Mouse (Mus musculus) thymus, adult 2 months (tissue): Measurements from ENCODE around the gene Tppp3. TPM values are rescaled to one million over a fixed set of nuclear protein-coding genes. Genes with fewer than 3 reads are reported as not detected.

ENCODE experiments used
- DNase-seq: peaks from one replicate; pipeline ENCODE4 v3.0.0; 2021
- H3K27ac ChIP-seq: fragments of 200-500 bp; 2 replicates; pipeline ENCODE4 v1.5.1; 2012; ENCODE audit warnings: low read length, control low read depth; ENCODE audit not compliant: control insufficient read depth, insufficient read depth
- H3K27me3 ChIP-seq: fragments of 200-500 bp; 2 replicates; pipeline ENCODE4 v1.6.1; 2012; ENCODE audit warnings: mild to moderate bottlenecking, low read length, moderate library complexity, mixed read lengths; ENCODE audit not compliant: control insufficient read depth, insufficient read depth
- H3K36me3 ChIP-seq: fragments of 200-500 bp; 2 replicates; pipeline ENCODE4 v1.6.1; 2012; ENCODE audit warnings: mild to moderate bottlenecking, low read length, moderate library complexity; ENCODE audit not compliant: control insufficient read depth, insufficient read depth
- H3K4me1 ChIP-seq: fragments of 200-500 bp; replicated peaks from 2 replicates; pipeline ENCODE4 v1.6.1; 2012; ENCODE audit warnings: low read length; ENCODE audit not compliant: control insufficient read depth, insufficient read depth
- H3K4me3 ChIP-seq: fragments of 200-500 bp; 2 replicates; pipeline ENCODE4 v1.5.1; 2012; ENCODE audit warnings: mild to moderate bottlenecking, low read length, control low read depth, moderate library complexity; ENCODE audit not compliant: control insufficient read depth, insufficient read depth
- CTCF ChIP-seq: fragments of 200-500 bp; IDR thresholded peaks from 2 replicates; pipeline ENCODE4 v1.5.1; 2012; ENCODE audit warnings: mild to moderate bottlenecking, control low read depth, low read length, moderate library complexity, borderline replicate concordance; ENCODE audit not compliant: control insufficient read depth, poor library complexity, insufficient read depth; ENCODE audit errors: extremely low read depth
- POLR2A ChIP-seq: fragments of 200-500 bp; IDR thresholded peaks from 2 replicates; pipeline ENCODE4 v1.6.1; 2012; ENCODE audit warnings: mild to moderate bottlenecking, low read length, control low read depth, moderate library complexity; ENCODE audit not compliant: control insufficient read depth, poor library complexity, insufficient read depth; ENCODE audit errors: extremely low read depth
- WGBS: fragments of 180-500 bp; shearing (Covaris S2); methylation state at CpG from one replicate; pipeline ENCODE4 v1.1.7; 2018; 5-methylcytosine and 5-hydroxymethylcytosine counted together
- polyA plus RNA-seq: library from polyadenylated mRNA; depleted of rRNA; stranded (reverse); fragments of >200 nt; gene quantifications from 2 replicates; pipeline ENCODE4 v1.2.3, GENCODE M21; 2012

The Tppp3 gene
- polyA plus RNA-seq, 1 experiment: 27.8 TPM

- 27% methylated on average over 17 of the region's 17 CpGs for WGBS
- H3K4me3 ChIP-seq: no peak overlapping the region
These were observed 2.7 kb upstream of the Tppp3 start for GRCm38 (mm10) chr8:105473816-105474606.

GRCm38 (mm10) chr8:105472983-105473382 lies 1.7 kb upstream of the Tppp3 start:
- Histone ChIP-seq H3K27ac (no peak overlapping the region), H3K4me3 (no peak overlapping the region), H3K36me3 (no peaks in the 10 kb centered on the region), H3K27me3 (no peaks in the 10 kb centered on the region), H3K4me1 (0 out of 2 replicates have a peak, but pooled peaks cover 9% of the 10 kb centered on the region)
- no peak for TF ChIP-seq CTCF
- no peak for TF ChIP-seq POLR2A
- 74% methylated on average over 9 of the region's 9 CpGs for WGBS
- no peak for DNase-seq

More at GRCm38 (mm10) chr8:105473816-105474606, 2.7 kb upstream of the Tppp3 start:
- TF ChIP-seq CTCF: no peak
- no peak for TF ChIP-seq POLR2A
- Histone ChIP-seq H3K36me3 (no peaks in the 10 kb centered on the region), H3K27ac (no peak overlapping the region), H3K27me3 (no peaks in the 10 kb centered on the region), H3K4me1 (0 out of 2 replicates have a peak, but pooled peaks cover 9% of the 10 kb centered on the region)
- peak; percentile 9 for DNase-seq

GRCm38 (mm10) chr8:105472414-105472932 lies 1.1 kb upstream of the Tppp3 start:
- H3K4me1 ChIP-seq: 0 out of 2 replicates have a peak, but pooled peaks cover 9% of the 10 kb centered on the region
- no peaks in the 10 kb centered on the region for H3K36me3 ChIP-seq
- DNase-seq: no peak
- WGBS: 90% methylated on average over 23 of the region's 23 CpGs
- no peak overlapping the region for H3K27ac ChIP-seq
- no peaks in the 10 kb centered on the region for H3K27me3 ChIP-seq
- TF ChIP-seq POLR2A: no peak
- TF ChIP-seq CTCF: no peak
- no peak overlapping the region for H3K4me3 ChIP-seq

GRCm38 (mm10) chr8:105470681-105471313 lies 529 bp downstream of the Tppp3 start:
- Histone ChIP-seq H3K27me3 (no peaks in the 10 kb centered on the region), H3K27ac (no peak overlapping the region), H3K36me3 (no peaks in the 10 kb centered on the region), H3K4me3 (no peak overlapping the region), H3K4me1 (0 out of 2 replicates have a peak, but pooled peaks cover 9% of the 10 kb centered on the region)
- no peak for DNase-seq
- 36% methylated on average over 11 of the region's 11 CpGs for WGBS
- TF ChIP-seq CTCF: no peak
- TF ChIP-seq POLR2A: no peak

- no peaks in the 10 kb centered on the region for H3K27me3 ChIP-seq
- H3K4me1 ChIP-seq: 0 out of 2 replicates have a peak, but pooled peaks cover 9% of the 10 kb centered on the region
- no peak overlapping the region for H3K27ac ChIP-seq
- H3K4me3 ChIP-seq: no peak overlapping the region
- no peaks in the 10 kb centered on the region for H3K36me3 ChIP-seq
- DNase-seq: no peak
- WGBS: 78% methylated on average over 5 of the region's 5 CpGs
- TF ChIP-seq CTCF: no peak
These were observed 1.1 kb downstream of the Tppp3 start for GRCm38 (mm10) chr8:105470262-105470661.

- TF ChIP-seq CTCF (no peak), POLR2A (no peak)
- H3K4me3 ChIP-seq: no peak overlapping the region
- H3K4me1 ChIP-seq: 0 out of 2 replicates have a peak, but pooled peaks cover 9% of the 10 kb centered on the region
- H3K27me3 ChIP-seq: no peaks in the 10 kb centered on the region
- H3K27ac ChIP-seq: no peak overlapping the region
- DNase-seq: no peak
- no peaks in the 10 kb centered on the region for H3K36me3 ChIP-seq
- WGBS: 80% methylated on average over 5 of the region's 5 CpGs
These were observed 1.5 kb downstream of the Tppp3 start for GRCm38 (mm10) chr8:105469816-105470215.
